Mouse (Mus musculus): Measurements from ENCODE around the gene Fxr2. TPM values are rescaled to one million over a fixed set of nuclear protein-coding genes. Genes with fewer than 3 reads are reported as not detected.

Gene Fxr2
- polyA plus RNA-seq, 1 experiment: 154 TPM

GRCm38 (mm10) chr11:69681314-69682208, 48.8 kb downstream of the Fxr2 start, which contains the start of gene Senp3:
Senp3 (minus strand) TSS chr11:69682084.
- DNase-seq (ENCODE audit: extremely low spot score in 1 of 2, low spot score in 1 of 2): peak; percentile 94 to 97

GRCm38 (mm10) chr11:69682209-69682839, 49.5 kb downstream of the Fxr2 start:
- DNase-seq (ENCODE audit: extremely low spot score in 1 of 2, low spot score in 1 of 2): no peak

- DNase-seq (ENCODE audit: extremely low spot score in 1 of 2, low spot score in 1 of 2): peak in 1 of 2 experiments; percentile 96
These were observed 50.2 kb downstream of the Fxr2 start for GRCm38 (mm10) chr11:69682840-69683533.

GRCm38 (mm10) chr11:69683576-69683975, 50.8 kb downstream of the Fxr2 start:
- DNase-seq (ENCODE audit: extremely low spot score in 1 of 2, low spot score in 1 of 2): no peak

- DNase-seq (ENCODE audit: extremely low spot score in 1 of 2, low spot score in 1 of 2): no peak
These were observed 51.4 kb downstream of the Fxr2 start for GRCm38 (mm10) chr11:69684128-69684745.

- no peak for DNase-seq (ENCODE audit: extremely low spot score in 1 of 2, low spot score in 1 of 2)
These were observed 52.1 kb downstream of the Fxr2 start for GRCm38 (mm10) chr11:69684936-69685335.

- peak in 1 of 2 experiments; percentile 61 for DNase-seq (ENCODE audit: extremely low spot score in 1 of 2, low spot score in 1 of 2)
These were observed 52.8 kb downstream of the Fxr2 start, which contains the start of gene Tnfsf13 for GRCm38 (mm10) chr11:69685526-69686148. Tnfsf13 (minus strand) TSS chr11:69685784.

- DNase-seq (ENCODE audit: extremely low spot score in 1 of 2, low spot score in 1 of 2): no peak
These were observed 53.6 kb downstream of the Fxr2 start for GRCm38 (mm10) chr11:69686377-69686776.

- no peak for DNase-seq (ENCODE audit: extremely low spot score in 1 of 2, low spot score in 1 of 2)
These were observed 54.3 kb downstream of the Fxr2 start for GRCm38 (mm10) chr11:69687061-69687460.

- DNase-seq (ENCODE audit: extremely low spot score in 1 of 2, low spot score in 1 of 2): no peak
These were observed 57.1 kb downstream of the Fxr2 start for GRCm38 (mm10) chr11:69689891-69690290.

GRCm38 (mm10) chr11:69692196-69692811, 59.5 kb downstream of the Fxr2 start:
- no peak for DNase-seq (ENCODE audit: extremely low spot score in 1 of 2, low spot score in 1 of 2)

- DNase-seq (ENCODE audit: extremely low spot score in 1 of 2, low spot score in 1 of 2): no peak
These were observed 60.1 kb downstream of the Fxr2 start for GRCm38 (mm10) chr11:69692863-69693262.

- DNase-seq (ENCODE audit: extremely low spot score in 1 of 2, low spot score in 1 of 2): no peak
These were observed 60.7 kb downstream of the Fxr2 start for GRCm38 (mm10) chr11:69693421-69693965.

GRCm38 (mm10) chr11:69695046-69695360, 62.2 kb downstream of the Fxr2 start:
- peak in 1 of 2 experiments; percentile 67 for DNase-seq (ENCODE audit: extremely low spot score in 1 of 2, low spot score in 1 of 2)

GRCm38 (mm10) chr11:69695361-69696181, 62.8 kb downstream of the Fxr2 start, which contains the start of the genes Tnfsf12 and Tnfsfm13:
Tnfsf12 (minus strand) TSS chr11:69695849.
Tnfsfm13 (minus strand) TSS chr11:69696098.
- peak in 1 of 2 experiments; percentile 20 for DNase-seq (ENCODE audit: extremely low spot score in 1 of 2, low spot score in 1 of 2)

- no peak for DNase-seq (ENCODE audit: extremely low spot score in 1 of 2, low spot score in 1 of 2)
These were observed 64.6 kb downstream of the Fxr2 start for GRCm38 (mm10) chr11:69697396-69697795.

GRCm38 (mm10) chr11:69698574-69698973, 65.8 kb downstream of the Fxr2 start:
- no peak for DNase-seq (ENCODE audit: extremely low spot score in 1 of 2, low spot score in 1 of 2)

GRCm38 (mm10) chr11:69699595-69699994, 66.8 kb downstream of the Fxr2 start:
- no peak for DNase-seq (ENCODE audit: extremely low spot score in 1 of 2, low spot score in 1 of 2)

Measured in frontal cortex, adult 2 months (tissue).